Comparison of ENCODE assay signal across 11 mouse cellular contexts in genomic region chr2:92285597-92285996, GRCm38 (mm10).
DNase-seq lines count a peak whose midpoint lies in the region; ATAC-seq lines count a peak whose summit lies in the region.
"Had no signal": no experiment of that assay in that cellular context is flagged by ENCODE, and none has a peak within 500 bp of the region (broad histone marks: within the 10 kb centered on the region; RNA-seq: fewer than 3 reads in every experiment).

No protein-coding gene starts in this region.

- no peaks in the 10 kb centered on the region for H3K9me3 ChIP-seq in hindbrain, embryonic 14.5 days (ENCODE audit: control insufficient read depth, low read length)
- no peaks in the 10 kb centered on the region for H3K9me3 ChIP-seq in hindbrain, embryonic 12.5 days (replicated peaks)

- H3K4me1 ChIP-seq in hindbrain, embryonic 14.5 days (replicated peaks; ENCODE audit: control insufficient read depth, insufficient read depth, low read length) = 0 out of 2 replicates have a peak, but pooled peaks cover 6% of the 10 kb centered on the region
- H3K4me1 ChIP-seq in hindbrain, embryonic 12.5 days = peaks cover 4% of the 10 kb centered on the region; the same call in 1 of the 2 replicates

- H3K36me3 ChIP-seq in hindbrain, embryonic 14.5 days (replicated peaks; ENCODE audit: control insufficient read depth, insufficient read depth) = no peaks in the 10 kb centered on the region; the same call in 1 of the 2 replicates
- no peaks in the 10 kb centered on the region for H3K36me3 ChIP-seq in hindbrain, embryonic 12.5 days

- no peak overlapping the region for H3K4me2 ChIP-seq in hindbrain, embryonic 14.5 days (replicated peaks)
- H3K4me2 ChIP-seq in hindbrain, embryonic 12.5 days (replicated peaks) = no peak overlapping the region
- H3K4me2 ChIP-seq: lung, embryonic 14.5 days had no signal

- H3K9ac ChIP-seq in hindbrain, embryonic 14.5 days = no peak overlapping the region
- H3K9ac ChIP-seq in hindbrain, embryonic 12.5 days = no peak overlapping the region
- H3K9ac ChIP-seq: lung, embryonic 14.5 days had no signal

- H3K4me3 ChIP-seq in hindbrain, embryonic 14.5 days (replicated peaks; ENCODE audit: low read length) = no peak overlapping the region
- H3K4me3 ChIP-seq in hindbrain, embryonic 12.5 days = no peak overlapping the region
- H3K4me3 ChIP-seq: myocyte had no signal

- no peak; the same call in 1 of the 2 replicates for ATAC-seq in hindbrain, embryonic 14.5 days (ENCODE audit: low FRiP score)
- no peak for ATAC-seq in hindbrain, embryonic 12.5 days (ENCODE audit: low FRiP score)

- whole genome bisulfite sequencing in hindbrain, embryonic 14.5 days = 37% methylated on average over 5 of the region's 5 CpGs
- WGBS in hindbrain, embryonic 12.5 days = 60% methylated on average over 5 of the region's 5 CpGs

- DNase-seq in hindbrain, embryonic 14.5 days (ENCODE audit: low spot score) = peak; percentile 50
- peak; percentile 27 for DNase-seq in retina, postnatal 1 day
- DNase-seq in retina, embryonic 14.5 days (ENCODE audit: low spot score) = no peak
- peak; percentile 79 to 81 for DNase-seq in cerebellum, adult 18-20 months
- DNase-seq in layer of hippocampus, postnatal 36 days = peak; percentile 40 to 42
- no peak for DNase-seq in thymus, postnatal 10 days (ENCODE audit: low spot score in 2 of 2)
- DNase-seq in embryo, embryonic 10.5 days (ENCODE audit: low spot score) = no peak
- DNase-seq: lung, embryonic 14.5 days; thymus, postnatal 14 days had no signal

- 0 out of 2 replicates have a peak overlapping the region, but pooled peaks have one; percentile 20 for H3K27ac ChIP-seq in hindbrain, embryonic 14.5 days
- H3K27ac ChIP-seq in hindbrain, embryonic 12.5 days = no peak overlapping the region

- no peaks in the 10 kb centered on the region for H3K27me3 ChIP-seq in hindbrain, embryonic 14.5 days (ENCODE audit: control insufficient read depth, insufficient read depth, low read length)
- H3K27me3 ChIP-seq in hindbrain, embryonic 12.5 days = no peaks in the 10 kb centered on the region

Comparison
In these comparisons a context has a peak if more than half of its experiments do, and no peak if none do; other contexts are left out.
1. DNase-seq: peak in hindbrain, embryonic 14.5 days (single experiment), retina, postnatal 1 day (single experiment), cerebellum, adult 18-20 months (2 of 2) and layer of hippocampus, postnatal 36 days (2 of 2); none in retina, embryonic 14.5 days (single experiment), thymus, postnatal 10 days (0 of 2) and embryo, embryonic 10.5 days (single experiment).